Mouse (Mus musculus): ENCODE results near the gene Irf2.

Irf2 gene

DNA sequence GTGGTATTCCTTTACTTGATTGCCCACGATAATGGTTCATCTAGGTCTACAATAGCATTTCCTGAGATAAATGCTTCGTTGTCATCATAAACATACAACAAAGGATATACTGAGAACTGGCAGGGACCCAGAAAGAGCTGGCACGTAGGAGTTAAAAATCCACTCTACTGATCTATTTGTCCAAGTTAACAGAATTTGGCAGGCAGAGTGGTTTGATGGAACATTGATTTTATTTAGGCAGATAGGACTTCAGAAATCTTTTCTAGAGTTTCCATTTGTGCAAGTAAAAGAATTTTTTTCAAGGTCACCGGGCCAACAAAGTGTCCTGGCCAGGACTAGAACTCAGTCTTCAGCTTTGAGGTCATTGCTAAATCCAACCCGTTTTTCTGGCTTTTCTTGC, 98.5 kb downstream of the Irf2 start:
- no peak for DNase-seq (ENCODE audit: extremely low read depth, low read depth, low spot score)

- DNase-seq (ENCODE audit: extremely low read depth, low read depth, low spot score) = no peak
These were observed 100.9 kb downstream of the Irf2 start for GRCm38 (mm10) chr8:46840390-46840789.

GRCm38 (mm10) chr8:46840791-46841190, 101.3 kb downstream of the Irf2 start:
- DNase-seq (ENCODE audit: extremely low read depth, low read depth, low spot score) = no peak

- DNase-seq (ENCODE audit: extremely low read depth, low read depth, low spot score) = no peak
These were observed 103.2 kb downstream of the Irf2 start for GRCm38 (mm10) chr8:46842676-46843181.

- DNase-seq (ENCODE audit: extremely low read depth, low read depth, low spot score) = no peak
These were observed 104.3 kb downstream of the Irf2 start for GRCm38 (mm10) chr8:46843855-46844254.

GRCm38 (mm10) chr8:46844371-46844973, 104.9 kb downstream of the Irf2 start:
- no peak for DNase-seq (ENCODE audit: extremely low read depth, low read depth, low spot score)

GRCm38 (mm10) chr8:46844974-46845774, 105.6 kb downstream of the Irf2 start:
- no peak for DNase-seq (ENCODE audit: extremely low read depth, low read depth, low spot score)

- no peak for DNase-seq (ENCODE audit: extremely low read depth, low read depth, low spot score)
These were observed 106.4 kb downstream of the Irf2 start for GRCm38 (mm10) chr8:46845891-46846290.

DNA sequence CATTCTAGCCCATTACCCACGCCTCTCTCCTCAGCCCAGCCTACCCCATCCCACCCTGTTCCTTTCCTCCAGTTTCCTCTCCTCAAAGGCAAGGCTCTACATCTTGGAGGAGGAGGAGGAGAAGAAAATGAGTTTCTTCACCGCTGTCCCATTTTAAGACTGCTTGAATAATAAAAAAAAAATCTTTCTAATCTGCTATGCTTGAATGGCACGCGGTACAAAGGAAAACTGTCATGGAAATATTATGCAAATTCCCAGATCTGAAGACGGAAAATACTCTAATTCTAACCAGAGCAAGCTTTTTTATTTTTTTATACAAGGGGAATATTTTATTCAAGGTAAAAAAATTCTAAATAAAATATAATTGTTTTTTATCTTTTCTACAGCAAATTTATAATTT, 107.4 kb downstream of the Irf2 start:
- DNase-seq (ENCODE audit: extremely low read depth, low read depth, low spot score) = no peak

- DNase-seq (ENCODE audit: extremely low read depth, low read depth, low spot score) = no peak
These were observed 108.6 kb downstream of the Irf2 start for GRCm38 (mm10) chr8:46848011-46848641.

DNA sequence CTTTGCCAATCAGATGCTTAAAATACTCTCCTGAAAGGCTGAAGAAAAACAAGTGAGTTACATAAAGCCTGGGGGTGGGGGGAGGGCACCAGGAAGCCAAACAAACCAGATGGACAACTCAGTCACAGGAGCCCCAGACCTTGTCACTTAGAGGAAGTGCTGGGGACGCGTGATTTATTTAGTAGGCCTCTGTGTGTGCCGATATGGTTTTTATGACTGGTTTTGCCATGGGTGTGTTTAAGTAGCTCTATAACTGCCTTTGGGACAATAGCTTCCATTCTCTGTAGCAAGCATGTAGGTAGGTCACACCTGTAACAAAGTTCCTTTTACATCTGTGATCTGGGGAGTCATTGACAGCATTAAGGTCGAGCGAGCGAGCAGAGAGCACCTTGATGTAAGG, 109.4 kb downstream of the Irf2 start:
- DNase-seq (ENCODE audit: extremely low read depth, low read depth, low spot score) = no peak

- DNase-seq (ENCODE audit: extremely low read depth, low read depth, low spot score) = no peak
These were observed 109.9 kb downstream of the Irf2 start for GRCm38 (mm10) chr8:46849458-46849857.

DNA sequence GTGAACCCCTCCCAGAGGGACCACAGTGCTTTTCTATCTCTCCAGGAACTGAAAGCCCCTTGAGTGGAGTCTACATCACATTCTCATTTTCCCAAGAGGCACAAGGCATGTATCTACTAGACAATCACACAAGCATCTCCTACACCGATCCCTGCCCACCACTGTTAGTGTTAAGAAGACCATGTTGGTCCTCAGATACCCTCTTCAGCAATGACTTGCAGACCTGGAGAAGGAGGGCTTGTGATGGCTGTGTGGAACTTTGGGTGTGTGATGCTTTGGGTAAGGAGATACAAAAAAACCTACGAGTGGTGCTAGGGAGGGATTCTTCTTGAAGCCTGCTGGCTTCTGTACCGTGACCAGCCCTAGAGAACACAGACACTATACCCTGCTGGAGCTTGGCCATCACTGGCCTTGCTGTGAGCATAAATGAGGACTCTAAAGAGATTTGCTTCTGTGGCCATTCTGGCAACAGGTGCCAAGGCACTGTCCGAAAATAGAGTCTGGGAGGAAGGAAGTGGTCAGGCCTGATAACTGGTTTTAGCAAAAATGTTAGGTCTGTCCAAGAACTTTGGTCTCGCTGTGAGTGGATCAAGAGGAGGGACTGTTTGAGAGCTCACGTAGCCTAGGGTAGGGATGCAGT, 110.8 kb downstream of the Irf2 start:
- no peak for DNase-seq (ENCODE audit: extremely low read depth, low read depth, low spot score)

DNA sequence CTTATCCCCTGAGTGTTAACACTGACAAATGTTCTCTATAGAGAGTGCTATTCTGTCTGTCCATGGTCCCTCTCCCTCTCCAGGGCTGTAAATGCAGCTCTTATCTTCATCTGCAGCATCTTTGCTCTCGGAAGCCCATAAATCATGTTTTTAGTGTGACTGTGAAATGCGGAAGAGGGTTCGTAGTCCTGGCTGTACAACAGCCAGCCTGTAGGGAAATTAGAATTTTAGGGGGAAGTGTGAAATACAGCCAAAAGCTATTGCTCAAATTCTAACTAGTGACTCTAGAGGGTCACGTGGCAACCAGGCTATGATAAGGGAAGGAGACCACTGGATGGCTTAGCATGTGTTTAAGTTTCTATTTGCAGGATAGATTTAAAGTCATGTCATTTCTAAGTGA, 112.0 kb downstream of the Irf2 start:
- no peak for DNase-seq (ENCODE audit: extremely low read depth, low read depth, low spot score)

DNA sequence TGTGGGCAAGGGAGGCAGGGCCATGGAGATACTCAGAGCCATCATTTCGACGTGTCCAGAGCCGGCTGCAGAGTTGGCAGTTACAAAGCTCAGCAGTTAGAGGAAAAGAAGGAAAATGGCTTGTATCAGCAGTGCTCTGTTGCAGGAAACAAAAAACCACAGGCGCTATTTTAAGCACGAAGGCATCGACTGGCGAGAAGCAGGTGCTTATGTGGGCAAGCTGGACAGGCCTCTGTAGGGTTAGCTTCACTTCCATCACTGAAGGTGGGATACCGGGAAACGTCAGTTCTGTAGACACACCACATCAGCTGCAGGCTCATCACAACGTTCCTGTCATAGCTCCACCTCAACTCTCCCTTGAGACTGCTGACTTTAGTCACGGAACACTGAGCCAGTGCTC, 112.8 kb downstream of the Irf2 start:
- no peak for DNase-seq (ENCODE audit: extremely low read depth, low read depth, low spot score)

DNA sequence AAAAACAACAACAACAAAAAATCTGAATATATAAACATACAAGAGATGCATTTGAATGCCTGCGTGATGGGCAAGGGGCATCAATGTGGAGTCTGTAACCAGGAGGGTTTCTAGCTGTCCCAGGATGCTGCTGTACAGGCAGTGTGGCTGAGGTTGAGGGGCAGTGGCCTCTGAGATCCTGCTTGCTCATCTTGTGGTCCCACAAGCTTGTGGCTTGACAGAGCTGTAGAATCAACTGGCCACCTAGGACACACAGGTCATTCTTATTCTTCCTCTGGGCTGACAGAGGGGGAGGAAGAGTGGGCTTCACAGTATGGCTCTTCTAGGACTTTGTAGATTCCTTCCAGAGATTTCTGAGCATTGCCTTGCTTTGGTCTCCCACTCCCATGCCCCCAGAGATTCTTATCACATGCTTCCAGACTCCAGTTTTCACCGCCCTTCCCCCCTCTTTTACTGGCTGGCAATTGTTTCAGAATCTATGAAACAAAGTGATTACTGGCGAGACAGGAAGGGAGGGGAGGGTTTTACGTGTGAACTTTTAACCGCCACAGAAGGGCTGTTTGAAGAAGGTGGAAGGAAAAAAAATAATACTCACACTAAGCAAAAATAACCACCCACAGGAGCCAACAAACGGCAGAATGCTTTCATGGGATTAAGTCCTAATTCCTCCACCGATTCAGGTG, 119.8 kb downstream of the Irf2 start:
- no peak for DNase-seq (ENCODE audit: extremely low read depth, low read depth, low spot score)

DNA sequence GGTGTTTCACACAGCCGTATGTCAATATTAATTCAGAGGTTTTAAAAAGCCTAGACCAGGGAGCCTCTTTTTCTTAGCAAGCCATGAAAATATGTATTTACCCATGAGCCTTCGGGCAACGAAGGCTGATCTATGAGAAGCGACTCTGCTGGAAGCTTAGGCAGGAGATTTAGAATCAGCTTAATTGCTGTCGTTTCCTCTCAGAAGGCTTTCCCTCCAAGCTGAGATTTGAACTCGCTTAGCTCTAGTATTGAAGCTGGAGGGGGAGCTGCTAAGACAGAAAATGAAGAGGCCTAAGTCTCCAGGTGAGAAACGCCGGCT, 120.3 kb downstream of the Irf2 start:
- DNase-seq (ENCODE audit: extremely low read depth, low read depth, low spot score) = no peak

DNA sequence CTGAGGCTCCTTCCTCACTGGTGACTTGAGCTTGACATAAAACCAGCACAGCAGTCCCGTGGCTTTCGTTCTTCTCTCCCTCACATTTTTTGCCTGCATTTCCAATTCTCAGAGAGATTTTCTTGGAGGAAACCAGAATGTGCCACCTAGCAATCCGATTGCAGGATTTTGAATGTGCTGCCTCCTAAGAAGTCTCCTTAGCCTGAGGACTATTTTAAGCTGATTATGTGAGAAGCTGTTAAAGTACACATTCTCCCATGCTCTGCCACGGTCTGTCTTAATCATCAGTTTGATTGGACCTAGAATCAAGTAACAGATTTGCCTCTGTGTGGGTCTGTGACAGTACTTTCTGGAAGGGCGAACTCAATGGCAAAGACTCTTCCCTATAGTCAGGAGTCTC, 123.0 kb downstream of the Irf2 start:
- no peak for DNase-seq (ENCODE audit: extremely low read depth, low read depth, low spot score)

DNA sequence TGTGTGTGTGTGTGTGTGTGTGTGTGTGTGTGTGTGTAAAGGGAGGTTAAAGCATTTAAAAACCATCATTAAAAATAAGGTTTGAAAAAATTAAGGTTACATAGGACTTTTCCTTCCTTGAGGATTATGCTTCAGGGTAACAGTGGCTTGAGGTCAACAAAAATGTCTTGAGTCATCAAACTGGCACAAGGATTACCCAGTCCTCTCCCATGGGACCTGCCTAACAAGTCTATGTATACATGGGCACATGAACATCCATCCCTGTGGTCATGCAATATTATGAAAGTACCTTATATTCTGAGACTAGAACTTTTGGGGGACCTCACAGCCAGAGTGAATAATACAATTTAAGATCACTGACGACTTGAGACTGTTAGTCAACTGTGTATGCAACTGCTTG, 125.9 kb downstream of the Irf2 start:
- no peak for DNase-seq (ENCODE audit: extremely low read depth, low read depth, low spot score)

DNA sequence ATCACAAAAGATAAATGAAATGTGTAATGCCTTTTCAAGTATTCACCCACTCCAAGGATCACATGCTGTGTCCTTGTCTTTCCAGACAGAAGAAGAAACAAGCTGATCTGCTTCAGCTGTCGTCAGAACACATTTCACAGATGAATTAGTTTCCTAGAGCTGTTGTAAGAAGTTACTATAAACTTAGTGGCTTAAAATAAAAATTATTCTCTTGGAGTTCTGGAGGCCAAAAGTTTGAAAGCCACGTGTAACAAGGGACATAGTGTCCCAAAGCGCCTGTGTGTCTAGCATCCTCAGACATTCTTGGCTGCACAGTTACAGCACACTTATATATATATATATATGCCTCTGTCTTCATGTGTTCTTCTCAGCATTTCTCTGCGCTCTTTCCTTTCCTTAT, 127.9 kb downstream of the Irf2 start:
- no peak for DNase-seq (ENCODE audit: extremely low read depth, low read depth, low spot score)

All from fat pad, adult 2 months (tissue).